Mouse (Mus musculus) lung, embryonic 14.5 days (tissue): ENCODE measurements around the gene Sh3pxd2b. TPM values are rescaled to one million over a fixed set of nuclear protein-coding genes. Genes with fewer than 3 reads are reported as not detected.
"Not testable (repeated sequence)": the region's sequence is repeated elsewhere in the genome, so short reads cannot be mapped to it uniquely, and the experiment has no call there.

Source experiments
- ATAC-seq: fragments of 200-750 bp; cut with Nextera tagmentation; 2 replicates; pipeline ENCODE4 v1.8.0; 2017; ENCODE audit warnings: mild to moderate bottlenecking, moderate TSS enrichment, moderate library complexity; ENCODE audit not compliant: insufficient read depth
- DNase-seq: peaks from one replicate; pipeline ENCODE4 v3.0.0-alpha.2; 2015
- H3K27ac ChIP-seq: fragments of 300-500 bp; sonication (generic); 2 replicates; pipeline ENCODE4 v1.5.1; 2014; ENCODE audit warnings: low read depth, mild to moderate bottlenecking, moderate library complexity
- H3K27me3 ChIP-seq: fragments of 300-500 bp; sonication (generic); 2 replicates; pipeline ENCODE4 v1.6.1; 2014; ENCODE audit warnings: low read length, control low read depth; ENCODE audit not compliant: insufficient read depth
- H3K36me3 ChIP-seq: fragments of 300-500 bp; sonication (generic); 2 replicates; pipeline ENCODE4 v1.6.1; 2014; ENCODE audit warnings: control low read depth; ENCODE audit not compliant: insufficient read depth
- H3K4me1 ChIP-seq: fragments of 300-500 bp; sonication (generic); 2 replicates; pipeline ENCODE4 v1.6.1; 2014; ENCODE audit warnings: antibody characterized with exemption, control low read depth; ENCODE audit not compliant: insufficient read depth
- H3K4me2 ChIP-seq: fragments of 300-500 bp; sonication (generic); 2 replicates; pipeline ENCODE4 v1.6.1; 2014; ENCODE audit warnings: mild to moderate bottlenecking
- H3K4me3 ChIP-seq: fragments of 300-500 bp; sonication (generic); 2 replicates; pipeline ENCODE4 v1.5.1; 2014; ENCODE audit warnings: low read depth, low read length
- H3K9ac ChIP-seq: fragments of 300-500 bp; sonication (generic); 2 replicates; pipeline ENCODE4 v1.6.1; 2014
- H3K9me3 ChIP-seq: fragments of 300-500 bp; sonication (generic); 2 replicates; pipeline ENCODE4 v1.6.1; 2016; ENCODE audit warnings: low read depth, low read length, control low read depth
- CTCF ChIP-seq: IDR thresholded peaks from 2 replicates; pipeline ENCODE4 v1.5.1; 2016; ENCODE audit warnings: antibody characterized with exemption, low read depth
- WGBS: fragments of 180-500 bp; shearing (Covaris S2); extraction: QIAGEN DNeasy Blood & Tissue Kit; methylation state at CpG from one replicate; pipeline ENCODE4 v1.1.7; 2014; 5-methylcytosine and 5-hydroxymethylcytosine counted together
- polyA plus RNA-seq: library from polyadenylated mRNA; unstranded; fragments of >200 nt; fragmentation: Nextera tagmentation; extraction: Ambion mirVana; gene quantifications from 2 replicates; pipeline ENCODE4 v1.2.1, GENCODE M21; 2014

Sh3pxd2b gene
- 31.2 and 31.7 TPM in 2 replicates for polyA plus RNA-seq

- Histone ChIP-seq H3K27ac (peak within 1 kb of the TSS; percentile 90), H3K4me3 (peak within 1 kb of the TSS; percentile 85), H3K4me1 (no peaks in the 10 kb centered on the region), H3K27me3 (no peaks in the 10 kb centered on the region), H3K9ac (peak within 1 kb of the TSS; percentile 97), H3K9me3 (no peaks in the 10 kb centered on the region), H3K4me2 (peak within 1 kb of the TSS; percentile 79), H3K36me3 (peaks cover 25% of the 10 kb centered on the region)
- DNase-seq (peak; percentile 77), ATAC-seq (peak; percentile 79)
- under 1% methylated on average over 72 of the region's 86 CpGs for WGBS
- no peak for TF ChIP-seq CTCF
These were observed at the start of gene Sh3pxd2b for GRCm38 (mm10) chr11:32347607-32348432. Gene Sh3pxd2b, plus strand, starts transcription at chr11:32347820.

GRCm38 (mm10) chr11:32297866-32298531, 49.6 kb upstream of the Sh3pxd2b start:
- Histone ChIP-seq H3K4me3 (no peak overlapping the region), H3K4me2 (no peak overlapping the region), H3K27ac (no peak overlapping the region), H3K9me3 (no peaks in the 10 kb centered on the region), H3K27me3 (0 out of 2 replicates have a peak, but pooled peaks cover 6% of the 10 kb centered on the region), H3K9ac (no peak overlapping the region), H3K4me1 (no peaks in the 10 kb centered on the region), H3K36me3 (no peaks in the 10 kb centered on the region)
- no peak for ATAC-seq
- no peak for DNase-seq
- 84% methylated on average over 1 of the region's 1 CpGs for WGBS
- TF ChIP-seq CTCF: no peak

- 87% methylated on average over 2 of the region's 2 CpGs for WGBS
- no peak for ATAC-seq
These were observed 49.1 kb upstream of the Sh3pxd2b start for GRCm38 (mm10) chr11:32298532-32298918.

GRCm38 (mm10) chr11:32299865-32300264, 47.8 kb upstream of the Sh3pxd2b start, which contains the start of gene Hbq1a:
Gene Hbq1a, plus strand, starts transcription at chr11:32300069.
- H3K36me3 ChIP-seq, H3K4me3 ChIP-seq, H3K27ac ChIP-seq, H3K4me1 ChIP-seq, H3K9ac ChIP-seq, H3K27me3 ChIP-seq, H3K9me3 ChIP-seq: not testable (repeated sequence)
- DNase-seq (peak; percentile 74), ATAC-seq (peak; percentile 37; the same call in 1 of the 2 replicates)
- 5% methylated on average over 16 of the region's 16 CpGs for WGBS
- TF ChIP-seq CTCF: peak; percentile 87
- peak within 1 kb of the TSS; percentile 49 for H3K4me2 ChIP-seq

More at GRCm38 (mm10) chr11:32298532-32298918, 49.1 kb upstream of the Sh3pxd2b start:
- Histone ChIP-seq H3K9me3 (no peaks in the 10 kb centered on the region), H3K27me3 (0 out of 2 replicates have a peak, but pooled peaks cover 6% of the 10 kb centered on the region), H3K4me1 (no peaks in the 10 kb centered on the region), H3K4me3 (no peak overlapping the region), H3K27ac (no peak overlapping the region), H3K9ac (no peak overlapping the region), H3K36me3 (no peaks in the 10 kb centered on the region), H3K4me2 (no peak overlapping the region)
- TF ChIP-seq CTCF: no peak
- no peak for DNase-seq

- Histone ChIP-seq H3K36me3 (no peaks in the 10 kb centered on the region), H3K9me3 (no peaks in the 10 kb centered on the region), H3K9ac (no peak overlapping the region), H3K4me1 (no peaks in the 10 kb centered on the region), H3K27ac (no peak overlapping the region), H3K4me3 (no peak overlapping the region), H3K27me3 (0 out of 2 replicates have a peak, but pooled peaks cover 6% of the 10 kb centered on the region), H3K4me2 (peak overlapping the region; percentile 49)
- peak; percentile 18; the same call in 1 of the 2 replicates for ATAC-seq
- no peak for TF ChIP-seq CTCF
- no peak for DNase-seq
- 47% methylated on average over 14 of the region's 17 CpGs for WGBS
These were observed 47.0 kb upstream of the Sh3pxd2b start for GRCm38 (mm10) chr11:32300279-32301267.

GRCm38 (mm10) chr11:32301506-32301905, 46.1 kb upstream of the Sh3pxd2b start:
- H3K9ac ChIP-seq: no peak overlapping the region
- no peak overlapping the region for H3K4me2 ChIP-seq
- no peak overlapping the region for H3K4me3 ChIP-seq
- no peak for ATAC-seq
- no peak for DNase-seq
- WGBS: 73% methylated on average over 1 of the region's 1 CpGs
- H3K27ac ChIP-seq: no peak overlapping the region
- no peak for TF ChIP-seq CTCF
- no peaks in the 10 kb centered on the region for H3K9me3 ChIP-seq
- no peaks in the 10 kb centered on the region for H3K36me3 ChIP-seq
- H3K4me1 ChIP-seq: no peaks in the 10 kb centered on the region
- H3K27me3 ChIP-seq: 0 out of 2 replicates have a peak, but pooled peaks cover 6% of the 10 kb centered on the region
